Mouse (Mus musculus): Measurements from ENCODE around the gene Washc3. TPM values are rescaled to one million over a fixed set of nuclear protein-coding genes. Genes with fewer than 3 reads are reported as not detected.

Gene Washc3
- polyA plus RNA-seq (2016; fragmentation: Nextera tagmentation; extraction: Ambion mirVana), result 47.1 and 48.0 TPM in 2 replicates

DNA sequence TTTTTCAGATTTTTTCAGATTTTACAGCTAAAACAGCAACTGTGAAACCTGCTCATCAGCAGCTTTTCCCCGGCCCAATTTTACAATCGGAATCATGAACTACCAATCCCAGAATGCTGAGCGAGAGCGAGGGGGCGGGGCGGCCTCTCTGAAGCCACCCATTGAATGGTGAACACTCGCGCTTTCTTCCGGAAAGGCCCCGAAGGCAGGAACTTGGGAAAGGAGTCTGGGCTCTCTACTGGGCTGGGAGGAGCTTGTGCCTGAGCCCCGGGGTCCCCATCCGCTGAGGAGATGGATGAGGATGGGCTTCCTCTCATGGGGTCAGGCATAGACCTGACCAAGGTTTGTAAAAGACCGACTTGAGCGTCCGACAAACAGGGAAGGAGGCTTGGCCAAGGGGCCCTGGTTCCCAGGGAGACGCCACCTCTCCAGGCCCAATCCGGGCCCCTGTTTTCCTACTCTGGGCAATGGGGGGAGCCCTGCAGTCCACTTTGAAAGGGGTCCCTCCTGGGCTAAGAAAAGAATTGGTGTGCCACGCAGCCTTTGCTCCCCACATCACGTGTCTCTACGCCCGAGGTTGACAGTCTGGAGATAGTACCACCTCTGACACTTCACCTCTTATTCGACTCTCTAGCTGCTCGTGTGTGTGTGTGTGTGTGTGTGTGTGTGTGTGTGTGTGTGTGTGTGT is at the start of gene Washc3:
Gene Washc3, plus strand, starts transcription at position 143 of the 688 bp plus-strand sequence.
- peak within 1 kb of the TSS; percentile 72 for H3K4me3 ChIP-seq
- no peaks in the 10 kb centered on the region for H3K27me3 ChIP-seq (ENCODE audit: low read depth, poor library complexity, severe bottlenecking)
- 5% methylated on average over 23 of the region's 23 CpGs for WGBS
- H3K9me3 ChIP-seq (replicated peaks), result no peaks in the 10 kb centered on the region
- H3K4me1 ChIP-seq, result peaks cover 12% of the 10 kb centered on the region
- H3K36me3 ChIP-seq, result peaks cover 13% of the 10 kb centered on the region; the same call in 1 of the 2 replicates
- peak within 1 kb of the TSS; percentile 93 for H3K27ac ChIP-seq (replicated peaks)
- peak; percentile 90 for DNase-seq (ENCODE audit: low spot score)

DNA sequence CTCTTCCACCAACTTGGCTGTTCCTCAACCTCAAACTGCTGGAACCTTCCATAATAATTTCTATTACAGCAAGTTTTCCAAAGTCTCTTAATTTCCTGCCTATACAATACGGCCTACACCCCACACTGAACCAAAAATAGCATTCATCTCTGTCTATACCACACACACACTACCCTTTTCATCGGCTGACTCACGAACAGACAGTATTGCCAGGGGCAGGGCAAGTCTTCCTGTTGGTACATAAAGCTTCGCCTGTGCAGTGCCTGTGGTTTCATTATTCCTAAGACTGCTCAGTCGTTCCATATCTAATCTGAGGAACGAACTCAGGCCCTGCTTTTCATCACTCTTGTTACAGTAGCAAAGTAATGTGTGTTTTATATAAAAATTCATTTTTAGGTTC is 49.2 kb upstream of the Washc3 start:
- H3K4me3 ChIP-seq, result no peak overlapping the region
- no peaks in the 10 kb centered on the region for H3K9me3 ChIP-seq (replicated peaks)
- no peaks in the 10 kb centered on the region for H3K27me3 ChIP-seq (ENCODE audit: low read depth, poor library complexity, severe bottlenecking)
- DNase-seq (ENCODE audit: low spot score), result no peak
- WGBS, result 94% methylated on average over 6 of the region's 6 CpGs
- peaks cover 8% of the 10 kb centered on the region for H3K4me1 ChIP-seq
- peaks cover 74% of the 10 kb centered on the region for H3K36me3 ChIP-seq
- no peak overlapping the region for H3K27ac ChIP-seq (replicated peaks)

GRCm38 (mm10) chr10:88162096-88162495 is 38.8 kb upstream of the Washc3 start:
- no peak overlapping the region for H3K27ac ChIP-seq (replicated peaks)
- WGBS, result 95% methylated on average over 2 of the region's 2 CpGs
- no peak for DNase-seq (ENCODE audit: low spot score)
- H3K36me3 ChIP-seq, result peaks cover 78% of the 10 kb centered on the region
- no peak overlapping the region for H3K4me3 ChIP-seq
- 0 out of 2 replicates have a peak, but pooled peaks cover 3% of the 10 kb centered on the region for H3K9me3 ChIP-seq (replicated peaks)
- no peaks in the 10 kb centered on the region for H3K4me1 ChIP-seq
- no peaks in the 10 kb centered on the region for H3K27me3 ChIP-seq (ENCODE audit: low read depth, poor library complexity, severe bottlenecking)

DNA sequence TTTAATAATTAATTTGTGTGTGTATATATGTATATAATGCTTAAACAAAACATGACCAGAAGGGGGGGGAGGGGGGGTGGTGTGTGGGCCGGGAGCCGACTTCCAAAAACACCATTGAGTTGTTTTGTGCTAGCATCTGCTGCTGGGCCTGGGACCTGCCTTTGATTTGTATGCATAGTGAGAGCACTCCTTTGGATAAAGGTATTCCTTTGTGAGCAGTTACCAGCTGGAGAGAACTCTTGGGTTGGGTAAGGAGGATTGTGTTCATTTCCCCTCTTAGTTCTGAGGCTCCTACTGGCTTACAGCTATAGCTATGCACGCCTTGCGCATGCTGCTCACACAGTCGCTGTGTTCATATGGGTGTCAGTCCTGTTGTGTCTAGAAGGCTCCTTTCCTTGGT is 38.2 kb upstream of the Washc3 start:
- Histone ChIP-seq H3K27me3 (ENCODE audit: low read depth, poor library complexity, severe bottlenecking) (no peaks in the 10 kb centered on the region), H3K27ac (replicated peaks) (no peak overlapping the region), H3K36me3 (peaks cover 73% of the 10 kb centered on the region), H3K9me3 (replicated peaks) (0 out of 2 replicates have a peak, but pooled peaks cover 3% of the 10 kb centered on the region), H3K4me1 (no peaks in the 10 kb centered on the region), H3K4me3 (no peak overlapping the region)
- WGBS, result 95% methylated on average over 5 of the region's 5 CpGs
- DNase-seq (ENCODE audit: low spot score), result no peak

DNA sequence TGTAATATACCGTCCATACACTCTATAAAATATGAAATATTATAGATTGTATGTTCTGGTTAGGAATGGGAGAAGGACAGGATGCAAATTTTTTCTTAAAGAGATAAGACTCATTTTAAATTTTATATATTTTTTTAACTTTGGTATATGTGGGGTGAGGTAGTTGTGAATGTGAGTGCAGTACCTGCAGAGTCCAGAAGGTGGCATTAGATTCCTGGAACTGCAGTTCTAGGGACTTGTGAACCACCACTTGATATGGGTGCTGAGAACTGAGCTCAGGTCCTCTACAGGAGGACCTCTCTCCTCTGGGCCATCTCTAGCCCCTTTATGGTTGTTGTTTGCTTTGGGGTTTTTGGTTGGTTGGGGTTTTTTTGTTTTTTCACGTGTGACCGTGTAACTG is 34.7 kb upstream of the Washc3 start:
- Histone ChIP-seq H3K36me3 (peaks cover 44% of the 10 kb centered on the region), H3K9me3 (replicated peaks) (0 out of 2 replicates have a peak, but pooled peaks cover 3% of the 10 kb centered on the region), H3K4me1 (no peaks in the 10 kb centered on the region), H3K4me3 (no peak overlapping the region), H3K27ac (replicated peaks) (no peak overlapping the region), H3K27me3 (ENCODE audit: low read depth, poor library complexity, severe bottlenecking) (no peaks in the 10 kb centered on the region)
- 96% methylated on average over 3 of the region's 3 CpGs for WGBS
- DNase-seq (ENCODE audit: low spot score), result no peak

DNA sequence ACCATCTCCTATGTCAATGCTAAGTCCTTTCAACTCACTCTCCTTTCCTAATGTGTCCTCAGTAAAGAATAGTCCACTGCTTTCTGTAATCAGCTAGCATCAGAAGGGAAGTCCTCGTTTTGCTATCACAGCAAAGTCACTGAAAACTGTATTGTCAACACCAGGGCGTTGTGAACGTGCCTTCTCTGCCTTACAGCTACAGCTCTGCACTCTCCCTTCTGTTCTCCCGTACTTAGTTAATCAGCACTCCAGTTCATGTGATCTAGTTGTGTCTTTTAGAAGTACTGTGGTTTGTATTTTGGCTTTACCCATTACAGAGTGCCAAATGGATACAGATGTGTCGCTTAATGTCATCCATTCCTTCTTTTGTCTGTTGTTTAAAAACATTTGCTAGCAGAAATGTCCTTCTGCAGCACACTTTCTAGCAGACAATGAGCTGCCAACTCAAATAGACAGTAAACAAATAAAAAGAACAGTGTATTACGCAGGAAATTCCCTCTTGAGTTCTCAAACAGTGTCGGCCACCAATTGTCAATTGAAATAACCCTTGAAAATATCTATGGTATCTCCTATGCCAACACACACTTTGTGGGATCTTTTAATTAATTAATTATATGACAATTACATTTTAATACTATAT is 33.3 kb upstream of the Washc3 start:
- Histone ChIP-seq H3K27me3 (ENCODE audit: low read depth, poor library complexity, severe bottlenecking) (no peaks in the 10 kb centered on the region), H3K9me3 (replicated peaks) (0 out of 2 replicates have a peak, but pooled peaks cover 3% of the 10 kb centered on the region), H3K36me3 (peaks cover 36% of the 10 kb centered on the region), H3K4me1 (no peaks in the 10 kb centered on the region), H3K27ac (replicated peaks) (no peak overlapping the region), H3K4me3 (no peak overlapping the region)
- 86% methylated on average over 7 of the region's 7 CpGs for WGBS
- DNase-seq (ENCODE audit: low spot score), result no peak

GRCm38 (mm10) chr10:88200541-88200940 is 352 bp upstream of the Washc3 start:
- peak overlapping the region; percentile 72 for H3K4me3 ChIP-seq
- no peaks in the 10 kb centered on the region for H3K27me3 ChIP-seq (ENCODE audit: low read depth, poor library complexity, severe bottlenecking)
- peak overlapping the region; percentile 93 for H3K27ac ChIP-seq (replicated peaks)
- peaks cover 12% of the 10 kb centered on the region; the same call in 1 of the 2 replicates for H3K36me3 ChIP-seq
- 22% methylated on average over 4 of the region's 4 CpGs for WGBS
- H3K9me3 ChIP-seq (replicated peaks), result no peaks in the 10 kb centered on the region
- H3K4me1 ChIP-seq, result peaks cover 12% of the 10 kb centered on the region
- no peak for DNase-seq (ENCODE audit: low spot score)

DNA sequence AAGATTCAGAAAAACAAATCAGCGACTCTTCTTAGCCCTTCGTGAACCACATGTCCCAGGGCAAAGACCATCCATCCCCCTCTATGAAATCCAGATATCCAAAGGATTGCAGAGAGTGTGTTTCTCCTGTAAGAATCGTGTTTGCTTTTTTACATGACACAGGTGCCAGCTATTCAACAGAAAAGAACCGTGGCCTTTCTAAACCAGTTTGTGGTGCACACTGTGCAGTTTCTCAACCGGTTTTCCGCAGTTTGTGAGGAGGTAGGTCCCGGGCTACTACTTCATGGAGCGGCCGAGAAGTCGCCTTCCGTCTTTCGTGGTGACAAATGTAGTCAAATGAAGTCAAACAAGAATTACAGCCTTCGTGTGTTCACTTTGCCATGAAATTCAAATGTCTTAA is 757 bp downstream of the Washc3 start:
- Histone ChIP-seq H3K36me3 (peaks cover 13% of the 10 kb centered on the region; the same call in 1 of the 2 replicates), H3K9me3 (replicated peaks) (no peaks in the 10 kb centered on the region), H3K27me3 (ENCODE audit: low read depth, poor library complexity, severe bottlenecking) (no peaks in the 10 kb centered on the region), H3K4me1 (peaks cover 12% of the 10 kb centered on the region), H3K27ac (replicated peaks) (peak overlapping the region; percentile 93), H3K4me3 (peak overlapping the region; percentile 72)
- DNase-seq (ENCODE audit: low spot score), result no peak
- 78% methylated on average over 13 of the region's 13 CpGs for WGBS

DNA sequence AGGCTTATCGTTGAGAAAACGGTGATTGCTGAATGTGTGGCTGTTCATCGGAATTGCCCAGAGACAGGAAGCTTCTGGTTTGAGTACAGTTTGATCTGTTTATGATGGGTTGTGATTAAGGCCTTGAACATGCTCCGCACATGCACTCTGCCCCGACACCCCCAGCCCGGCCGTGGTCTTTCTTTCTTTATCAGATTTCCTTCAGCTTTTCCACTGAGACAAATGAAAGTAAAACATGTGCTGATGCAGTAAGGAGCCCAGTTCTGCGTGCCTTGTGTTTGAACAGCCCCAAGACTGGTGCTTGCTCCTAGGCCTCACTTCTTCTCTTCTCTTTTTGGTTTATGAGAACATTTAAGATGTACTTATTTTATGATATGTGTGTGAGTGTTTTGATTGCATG is 1.7 kb downstream of the Washc3 start:
- H3K27me3 ChIP-seq (ENCODE audit: low read depth, poor library complexity, severe bottlenecking), result no peaks in the 10 kb centered on the region
- H3K36me3 ChIP-seq, result peaks cover 13% of the 10 kb centered on the region; the same call in 1 of the 2 replicates
- H3K4me1 ChIP-seq, result peaks cover 12% of the 10 kb centered on the region
- H3K9me3 ChIP-seq (replicated peaks), result no peaks in the 10 kb centered on the region
- DNase-seq (ENCODE audit: low spot score), result no peak
- 94% methylated on average over 8 of the region's 8 CpGs for WGBS
- H3K27ac ChIP-seq (replicated peaks), result no peak overlapping the region
- H3K4me3 ChIP-seq, result no peak overlapping the region

GRCm38 (mm10) chr10:88203236-88203635 is 2.3 kb downstream of the Washc3 start:
- Histone ChIP-seq H3K9me3 (replicated peaks) (no peaks in the 10 kb centered on the region), H3K27ac (replicated peaks) (no peak overlapping the region), H3K4me1 (peaks cover 12% of the 10 kb centered on the region), H3K36me3 (peaks cover 13% of the 10 kb centered on the region; the same call in 1 of the 2 replicates), H3K27me3 (ENCODE audit: low read depth, poor library complexity, severe bottlenecking) (no peaks in the 10 kb centered on the region), H3K4me3 (no peak overlapping the region)
- DNase-seq (ENCODE audit: low spot score), result no peak
- 93% methylated on average over 6 of the region's 6 CpGs for WGBS

DNA sequence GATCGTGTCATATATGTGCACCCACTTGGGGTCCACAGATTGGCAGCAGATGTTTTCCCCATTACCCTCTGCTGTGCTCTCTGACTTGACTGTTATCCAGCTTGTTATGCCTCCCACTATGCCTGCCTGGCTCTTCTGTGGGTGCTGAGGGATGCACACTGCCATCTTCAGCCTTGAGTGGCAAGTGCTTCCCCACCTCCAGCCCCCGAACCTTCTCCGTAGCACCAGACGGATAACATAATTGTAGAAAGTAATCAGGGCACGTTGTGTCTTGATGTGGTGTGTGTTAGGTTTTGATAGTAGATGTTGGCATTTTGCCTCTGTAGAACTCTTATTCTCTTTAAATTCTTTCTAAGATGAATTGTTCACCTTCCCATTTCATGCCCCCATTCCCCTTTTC is 11.8 kb downstream of the Washc3 start:
- H3K36me3 ChIP-seq, result peaks cover 17% of the 10 kb centered on the region
- H3K4me3 ChIP-seq, result no peak overlapping the region
- no peaks in the 10 kb centered on the region for H3K27me3 ChIP-seq (ENCODE audit: low read depth, poor library complexity, severe bottlenecking)
- no peaks in the 10 kb centered on the region for H3K4me1 ChIP-seq
- H3K27ac ChIP-seq (replicated peaks), result no peak overlapping the region
- no peaks in the 10 kb centered on the region for H3K9me3 ChIP-seq (replicated peaks)
- DNase-seq (ENCODE audit: low spot score), result no peak
- WGBS, result 91% methylated on average over 5 of the region's 5 CpGs

DNA sequence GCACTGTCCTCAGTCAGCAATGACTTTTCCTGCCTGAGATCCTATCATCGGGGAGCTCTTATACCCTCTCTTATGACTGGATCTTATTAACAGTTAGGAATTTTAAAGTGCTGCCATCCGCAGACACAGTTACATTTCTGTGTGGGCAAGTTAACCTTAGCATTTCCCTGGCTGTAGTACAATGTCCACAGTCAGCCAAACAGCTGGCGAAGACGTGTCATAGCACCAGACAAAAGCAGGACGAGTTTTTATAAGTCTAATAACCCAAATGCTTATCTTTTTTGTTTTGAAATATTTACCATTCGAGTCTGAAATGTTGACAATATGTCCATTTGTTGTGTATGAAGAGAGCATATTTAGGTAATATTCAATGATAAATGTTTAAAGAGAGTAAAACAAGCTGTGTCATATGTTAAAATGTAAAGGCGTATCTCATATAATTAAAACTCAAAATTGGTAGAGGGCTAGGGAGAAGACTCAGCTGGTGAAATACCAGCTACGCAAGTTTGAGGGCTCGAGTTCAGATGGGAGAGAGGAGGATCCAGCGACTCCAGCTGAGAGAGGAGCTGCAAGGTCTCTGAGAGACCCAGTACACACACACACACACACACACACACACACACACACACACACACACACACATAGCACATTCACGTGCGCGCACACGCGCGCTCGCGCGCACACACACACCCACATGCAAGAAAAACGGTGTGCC is 14.1 kb downstream of the Washc3 start:
- no peaks in the 10 kb centered on the region for H3K4me1 ChIP-seq
- H3K27ac ChIP-seq (replicated peaks), result no peak overlapping the region
- H3K9me3 ChIP-seq (replicated peaks), result no peaks in the 10 kb centered on the region
- no peaks in the 10 kb centered on the region for H3K27me3 ChIP-seq (ENCODE audit: low read depth, poor library complexity, severe bottlenecking)
- 94% methylated on average over 20 of the region's 20 CpGs for WGBS
- H3K4me3 ChIP-seq, result no peak overlapping the region
- H3K36me3 ChIP-seq, result peaks cover 22% of the 10 kb centered on the region
- DNase-seq (ENCODE audit: low spot score), result no peak

All from midbrain, embryonic 10.5 days (tissue).